Mouse (Mus musculus) CH12.LX (cell line): ENCODE results near the gene Ankle1. TPM values are rescaled to one million over a fixed set of nuclear protein-coding genes. Genes with fewer than 3 reads are reported as not detected.

Source experiments
- DNase-seq: peaks from one replicate; pipeline ENCODE4 v3.0.0-alpha.2; 2013; ENCODE audit errors: extremely low read depth
- H3K27ac ChIP-seq: 2 replicates; pipeline ENCODE4 v1.5.1; 2012; ENCODE audit warnings: low read depth, mild to moderate bottlenecking, control low read depth, moderate library complexity; ENCODE audit not compliant: insufficient read depth
- H3K27me3 ChIP-seq: replicated peaks from 2 replicates; pipeline ENCODE3; 2012; ENCODE audit warnings: inconsistent platforms
- H3K36me3 ChIP-seq, 2 experiments: replicated peaks in 1 of 2; 2 replicates each; pipeline versions ENCODE3 to v1.6.1; 2012; ENCODE audit warnings: inconsistent platforms in 1 of 2, low read length in 1 of 2, mild to moderate bottlenecking in 1 of 2, mixed read lengths in 1 of 2, moderate library complexity in 1 of 2; ENCODE audit not compliant: control insufficient read depth in 1 of 2, insufficient read depth in 1 of 2
- H3K4me1 ChIP-seq, 2 experiments: 2 replicates each; pipeline ENCODE4 v1.6.1; 2012; ENCODE audit warnings: inconsistent platforms in 1 of 2, moderate library complexity in 1 of 2; ENCODE audit not compliant: insufficient read depth in 2 of 2, control insufficient read depth in 1 of 2
- H3K4me2 ChIP-seq: 2 replicates; pipeline ENCODE4 v1.6.1; 2012; ENCODE audit warnings: low read depth, mild to moderate bottlenecking, control low read depth; ENCODE audit not compliant: poor library complexity, insufficient read depth, severe bottlenecking
- H3K4me3 ChIP-seq, 3 experiments: fragments of 150-350 bp in 1 of 3; sonication (generic) in 1 of 3; replicated peaks in 1 of 3; 2 replicates each; pipeline versions ENCODE3 to v1.5.1; 2011 to 2012; ENCODE audit warnings: low read depth in 2 of 3, low read length in 2 of 3, mild to moderate bottlenecking in 2 of 3, moderate library complexity in 2 of 3, control low read depth in 1 of 3, improper control_type of control experiment in 1 of 3, inconsistent platforms in 1 of 3, mixed read lengths in 1 of 3; ENCODE audit not compliant: poor library complexity in 1 of 3
- H3K79me2 ChIP-seq: replicated peaks from 2 replicates; pipeline ENCODE4 v1.6.1; 2012; ENCODE audit warnings: mild to moderate bottlenecking, moderate library complexity; ENCODE audit not compliant: control insufficient read depth, poor library complexity, insufficient read depth, severe bottlenecking; ENCODE audit errors: extremely low read depth
- H3K9ac ChIP-seq: 2 replicates; pipeline ENCODE4 v1.6.1; 2012; ENCODE audit warnings: low read depth, mild to moderate bottlenecking, control low read depth, moderate library complexity; ENCODE audit not compliant: insufficient read depth
- H3K9me3 ChIP-seq: replicated peaks from 2 replicates; pipeline ENCODE3; 2012; ENCODE audit warnings: low read length, inconsistent platforms, mixed read lengths
- CHD1 ChIP-seq: IDR thresholded peaks from 2 replicates; pipeline ENCODE4 v1.6.1; 2012; ENCODE audit warnings: low read depth, low read length, improper control_type of control experiment, inconsistent platforms
- CTCF ChIP-seq, 2 experiments: IDR thresholded peaks in 1 of 2; conservative IDR thresholded peaks in 1 of 2; 2 replicates each; pipeline ENCODE4 v1.5.1; 2011 to 2012; ENCODE audit warnings: low read depth in 2 of 2, low read length in 2 of 2, improper control_type of control experiment in 1 of 2, inconsistent platforms in 1 of 2, mild to moderate bottlenecking in 1 of 2, moderate library complexity in 1 of 2
- E2F4 ChIP-seq: IDR thresholded peaks from 2 replicates; pipeline ENCODE4 v1.6.1; 2011; ENCODE audit warnings: low read depth, low read length, improper control_type of control experiment; ENCODE audit not compliant: insufficient replicate concordance
- ELF1 ChIP-seq: IDR thresholded peaks from 2 replicates; pipeline ENCODE4 v1.6.1; 2014; ENCODE audit warnings: low read depth, mild to moderate bottlenecking, inconsistent platforms, low read length, improper control_type of control experiment
- EP300 ChIP-seq: IDR thresholded peaks from 2 replicates; pipeline ENCODE4 v1.6.1; 2011; ENCODE audit warnings: low read length, improper control_type of control experiment
- ETS1 ChIP-seq: conservative IDR thresholded peaks from 2 replicates; pipeline ENCODE4 v1.6.1; 2012; ENCODE audit warnings: low read depth, mild to moderate bottlenecking, inconsistent platforms, low read length, improper control_type of control experiment, moderate library complexity
- GABPA ChIP-seq: IDR thresholded peaks from 2 replicates; pipeline ENCODE4 v1.6.1; 2012; ENCODE audit warnings: low read depth, low read length, improper control_type of control experiment, inconsistent platforms; ENCODE audit not compliant: insufficient replicate concordance
- HCFC1 ChIP-seq: IDR thresholded peaks from 2 replicates; pipeline ENCODE4 v1.6.1; 2012; ENCODE audit warnings: low read depth, mild to moderate bottlenecking, inconsistent platforms, low read length, improper control_type of control experiment
- IRF4 ChIP-seq: IDR thresholded peaks from 2 replicates; pipeline ENCODE4 v1.6.1; 2014; ENCODE audit warnings: low read depth, mild to moderate bottlenecking, inconsistent platforms, low read length, improper control_type of control experiment
- JUN ChIP-seq: IDR thresholded peaks from 2 replicates; pipeline ENCODE4 v1.6.1; 2011; ENCODE audit warnings: low read depth, mild to moderate bottlenecking, low read length, improper control_type of control experiment, moderate library complexity; ENCODE audit not compliant: insufficient read depth
- KAT2A ChIP-seq: IDR thresholded peaks from 2 replicates; pipeline ENCODE4 v1.6.1; 2012; ENCODE audit warnings: low read length, improper control_type of control experiment, inconsistent platforms; ENCODE audit not compliant: insufficient replicate concordance
- MAFK ChIP-seq: IDR thresholded peaks from 2 replicates; pipeline ENCODE4 v1.6.1; 2011; ENCODE audit warnings: low read length, improper control_type of control experiment; ENCODE audit not compliant: insufficient replicate concordance
- MAX ChIP-seq: IDR thresholded peaks from 2 replicates; pipeline ENCODE4 v1.6.1; 2011; ENCODE audit warnings: low read length, improper control_type of control experiment
- MAZ ChIP-seq: IDR thresholded peaks from 2 replicates; pipeline ENCODE4 v1.6.1; 2012; ENCODE audit warnings: low read depth, mild to moderate bottlenecking, inconsistent platforms, low read length, improper control_type of control experiment, moderate library complexity
- MEF2A ChIP-seq: IDR thresholded peaks from 2 replicates; pipeline ENCODE4 v1.6.1; 2014; ENCODE audit warnings: low read depth, mild to moderate bottlenecking, inconsistent platforms, low read length, improper control_type of control experiment, borderline replicate concordance
- MYC ChIP-seq: IDR thresholded peaks from 2 replicates; pipeline ENCODE4 v1.6.1; 2011; ENCODE audit warnings: low read depth, mild to moderate bottlenecking, improper control_type of control experiment, low read length
- NRF1 ChIP-seq: IDR thresholded peaks from 2 replicates; pipeline ENCODE4 v1.6.1; 2014; ENCODE audit warnings: low read depth, mild to moderate bottlenecking, inconsistent platforms, low read length, improper control_type of control experiment, moderate library complexity
- POLR2A ChIP-seq: IDR thresholded peaks from 2 replicates; pipeline ENCODE4 v1.6.1; 2011; ENCODE audit warnings: low read depth, mild to moderate bottlenecking, improper control_type of control experiment, low read length
- POLR2AphosphoS2 ChIP-seq: IDR thresholded peaks from 2 replicates; pipeline ENCODE4 v1.6.1; 2011; ENCODE audit warnings: low read depth, low read length, improper control_type of control experiment
- SIN3A ChIP-seq: IDR thresholded peaks from 2 replicates; pipeline ENCODE4 v1.6.1; 2012; ENCODE audit warnings: low read length, improper control_type of control experiment, inconsistent platforms
- SMC3 ChIP-seq: IDR thresholded peaks from 2 replicates; pipeline ENCODE4 v1.6.1; 2011; ENCODE audit warnings: low read depth, low read length, improper control_type of control experiment
- TBP ChIP-seq: conservative IDR thresholded peaks from 2 replicates; pipeline ENCODE4 v1.6.1; 2011; ENCODE audit warnings: low read depth, low read length, improper control_type of control experiment
- TCF12 ChIP-seq: IDR thresholded peaks from 2 replicates; pipeline ENCODE4 v1.6.1; 2014; ENCODE audit warnings: low read depth, mild to moderate bottlenecking, inconsistent platforms, low read length, improper control_type of control experiment
- UBTF ChIP-seq: IDR thresholded peaks from 2 replicates; pipeline ENCODE4 v1.6.1; 2012; ENCODE audit warnings: low read depth, mild to moderate bottlenecking, inconsistent platforms, low read length, improper control_type of control experiment, moderate library complexity
- USF2 ChIP-seq: conservative IDR thresholded peaks from 2 replicates; pipeline ENCODE4 v1.6.1; 2011; ENCODE audit warnings: low read depth, low read length, improper control_type of control experiment
- ZC3H11A ChIP-seq: IDR thresholded peaks from 2 replicates; pipeline ENCODE4 v1.6.1; 2012; ENCODE audit warnings: low read depth, mild to moderate bottlenecking, inconsistent platforms, low read length, improper control_type of control experiment
- ZKSCAN1 ChIP-seq: IDR thresholded peaks from 2 replicates; pipeline ENCODE4 v1.6.1; 2012; ENCODE audit warnings: low read depth, inconsistent platforms, low read length, improper control_type of control experiment, borderline replicate concordance
- ZNF384 ChIP-seq: IDR thresholded peaks from 2 replicates; pipeline ENCODE4 v1.6.1; 2012; ENCODE audit warnings: low read depth, low read length, improper control_type of control experiment, inconsistent platforms
- dilution Hi-C: fragments of 300-500 bp; cut with MboI; formaldehyde crosslinking; loops from 2 replicates; pipeline ENCODE4 v1.14.3; 2020; ENCODE audit warnings: low sequenced_read_pairs; ENCODE audit not compliant: extremely low pct_unique_long_range_greater_than_20kb, extremely low pct_ligation_motif_present
- in situ Hi-C: fragments of 300-500 bp; cut with MboI; formaldehyde crosslinking; loops from 3 replicates; pipeline ENCODE4 v1.14.3; 2019; ENCODE audit warnings: low sequenced_read_pairs, low pct_ligation_motif_present, low pct_unique_long_range_greater_than_20kb, mixed read lengths
- polyA plus RNA-seq: library from polyadenylated mRNA; unstranded; fragments of >175 nt; gene quantifications from 2 replicates; pipeline ENCODE4 v1.2.1, GENCODE M21; 2012; ENCODE audit warnings: low read depth; ENCODE audit not compliant: insufficient read length
- total RNA-seq, 2 experiments: library from RNA; depleted of rRNA; stranded (reverse); fragments of 300-350 nt in 1 of 2; fragments of >200 nt in 1 of 2; gene quantifications; 2 replicates each; pipeline ENCODE4 v1.2.3; 2012 to 2014

The Ankle1 gene
- total and polyA plus RNA-seq, 3 experiments: 9.4 to 17.9 (median 17.4) TPM

GRCm38 (mm10) chr8:71379512-71380075 lies 26.2 kb upstream of the Ankle1 start:
- no peak for DNase-seq
- Histone ChIP-seq H3K9ac (no peak overlapping the region), H3K27me3 (no peaks in the 10 kb centered on the region), H3K4me1 (peaks cover 15 to 52% of the 10 kb centered on the region in 2 experiments), H3K79me2 (no peaks in the 10 kb centered on the region), H3K9me3 (peaks cover 9% of the 10 kb centered on the region), H3K36me3 (peaks cover 17 to 40% of the 10 kb centered on the region in 2 experiments), H3K4me2 (peak overlapping the region; percentile 54; the same call in 1 of the 2 replicates), H3K4me3 (peak overlapping the region in 1 of 3 experiments; percentile 3), H3K27ac (no peak overlapping the region)
- dilution Hi-C loops (no loop called here), in situ Hi-C loops (no loop called here)
- TF ChIP-seq MAZ: no peak
- TF ChIP-seq HCFC1: no peak
- no peak for TF ChIP-seq CHD1
- TF ChIP-seq IRF4: no peak
- TF ChIP-seq JUN: no peak
- TF ChIP-seq MEF2A: no peak
- TF ChIP-seq ZKSCAN1: no peak
- TF ChIP-seq ZNF384: no peak
- no peak for TF ChIP-seq KAT2A
- no peak for TF ChIP-seq NRF1
- TF ChIP-seq ETS1: no peak
- no peak for TF ChIP-seq SIN3A
- no peak for TF ChIP-seq MYC
- no peak for TF ChIP-seq USF2
- TF ChIP-seq GABPA: no peak
- TF ChIP-seq E2F4: no peak
- TF ChIP-seq MAX: no peak
- TF ChIP-seq CTCF (conservative IDR thresholded peaks at IDR 0.05 in 1 of 2, IDR thresholded peaks at IDR 0.05 in 1 of 2; ENCODE audit: low read depth in 2 of 2, low read length in 2 of 2): no peak

- dilution Hi-C loops: no loop called here
- peaks cover 15 to 45% of the 10 kb centered on the region in 2 experiments for H3K4me1 ChIP-seq
- peak overlapping the region; percentile 86 for H3K9ac ChIP-seq
- peak overlapping the region; percentile 54 for H3K4me2 ChIP-seq
- H3K27me3 ChIP-seq: no peaks in the 10 kb centered on the region
- in situ Hi-C loops: no loop called here
- no peak overlapping the region for H3K27ac ChIP-seq
- H3K36me3 ChIP-seq: peaks cover 9 to 31% of the 10 kb centered on the region in 2 experiments
- H3K79me2 ChIP-seq: no peaks in the 10 kb centered on the region
- peaks cover 8% of the 10 kb centered on the region for H3K9me3 ChIP-seq
- no peak for TF ChIP-seq MAFK
- no peak for TF ChIP-seq ZC3H11A
- TF ChIP-seq ZNF384: no peak
- no peak for TF ChIP-seq UBTF
- no peak for TF ChIP-seq E2F4
- no peak for TF ChIP-seq EP300
- no peak for TF ChIP-seq USF2
- TF ChIP-seq KAT2A: no peak
- no peak for TF ChIP-seq ELF1
- no peak for TF ChIP-seq NRF1
- no peak for TF ChIP-seq TBP
- TF ChIP-seq CTCF (conservative IDR thresholded peaks at IDR 0.05 in 1 of 2, IDR thresholded peaks at IDR 0.05 in 1 of 2; ENCODE audit: low read depth in 2 of 2, low read length in 2 of 2): no peak
- TF ChIP-seq MEF2A: no peak
- no peak for TF ChIP-seq POLR2A
- no peak for TF ChIP-seq SMC3
- TF ChIP-seq JUN: no peak
- no peak for TF ChIP-seq CHD1
- TF ChIP-seq TCF12: no peak
- TF ChIP-seq POLR2AphosphoS2: no peak
- H3K4me3 ChIP-seq: peak overlapping the region; percentile 61 to 94 (median 77)
- no peak for DNase-seq
Observed at GRCm38 (mm10) chr8:71380178-71381171, 25.3 kb upstream of the Ankle1 start.
